Mouse (Mus musculus) midbrain, embryonic 15.5 days (tissue): ENCODE data around the gene Smim6. TPM values are rescaled to one million over a fixed set of nuclear protein-coding genes. Genes with fewer than 3 reads are reported as not detected.

Experiments
- ATAC-seq: fragments of 200-750 bp; cut with Nextera tagmentation; replicated peaks from 2 replicates; pipeline ENCODE4 v1.8.0; 2017; ENCODE audit warnings: moderate TSS enrichment
- H3K27ac ChIP-seq: fragments of 300-500 bp; sonication (generic); 2 replicates; pipeline ENCODE4 v1.5.1; 2015; ENCODE audit warnings: mild to moderate bottlenecking, inconsistent platforms
- H3K27me3 ChIP-seq: fragments of 300-500 bp; sonication (generic); replicated peaks from 2 replicates; pipeline ENCODE4 v1.6.1; 2015; ENCODE audit warnings: inconsistent platforms
- H3K36me3 ChIP-seq: fragments of 300-500 bp; sonication (generic); replicated peaks from 2 replicates; pipeline ENCODE4 v1.6.1; 2015; ENCODE audit warnings: inconsistent platforms
- H3K4me1 ChIP-seq: fragments of 300-500 bp; sonication (generic); 2 replicates; pipeline ENCODE4 v1.6.1; 2015; ENCODE audit warnings: inconsistent platforms
- H3K4me2 ChIP-seq: fragments of 300-500 bp; sonication (generic); 2 replicates; pipeline ENCODE4 v1.6.1; 2015; ENCODE audit warnings: inconsistent platforms, mild to moderate bottlenecking, moderate library complexity
- H3K4me3 ChIP-seq: fragments of 300-500 bp; sonication (generic); 2 replicates; pipeline ENCODE4 v1.5.1; 2015; ENCODE audit warnings: mild to moderate bottlenecking, inconsistent platforms
- H3K9ac ChIP-seq: fragments of 300-500 bp; sonication (generic); 2 replicates; pipeline ENCODE4 v1.6.1; 2015; ENCODE audit warnings: mild to moderate bottlenecking, inconsistent platforms
- H3K9me3 ChIP-seq: fragments of 300-500 bp; sonication (generic); 2 replicates; pipeline ENCODE4 v1.6.1; 2016; ENCODE audit warnings: inconsistent platforms
- WGBS: fragments of 180-500 bp; shearing (Covaris S2); methylation state at CpG from one replicate; pipeline ENCODE4 v1.1.7; 2015; ENCODE audit warnings: mixed read lengths; 5-methylcytosine and 5-hydroxymethylcytosine counted together
- polyA plus RNA-seq: library from polyadenylated mRNA; unstranded; fragments of >200 nt; fragmentation: Nextera tagmentation; extraction: Ambion mirVana; gene quantifications from 2 replicates; pipeline ENCODE4 v1.2.1, GENCODE M21; 2015

The Smim6 gene
- polyA plus RNA-seq, 1 experiment from 2014 or later, result 1.1 TPM

DNA sequence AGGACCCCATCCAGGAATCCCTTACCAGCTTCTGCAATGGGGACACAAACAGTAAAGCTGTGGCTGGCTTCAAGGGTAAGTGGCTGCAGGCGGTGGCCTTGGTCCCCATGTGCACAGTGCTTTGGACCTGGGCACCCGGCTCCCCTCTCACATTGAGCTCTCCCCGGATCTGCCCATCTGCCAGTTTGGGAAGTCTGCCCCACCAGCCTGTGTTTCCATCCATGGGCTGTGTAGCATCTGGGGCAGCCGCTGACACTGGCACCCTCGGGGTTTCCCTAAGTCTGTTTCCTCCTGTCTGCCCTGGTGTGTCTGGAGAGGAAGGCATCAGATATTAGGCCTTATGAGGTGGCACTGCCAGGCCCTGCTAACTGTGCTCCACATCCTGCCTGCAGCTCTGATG is 23.8 kb upstream of the Smim6 start:
- H3K27ac ChIP-seq, result no peak overlapping the region
- H3K4me1 ChIP-seq, result no peaks in the 10 kb centered on the region
- H3K9me3 ChIP-seq, result no peaks in the 10 kb centered on the region
- no peak for ATAC-seq
- no peaks in the 10 kb centered on the region for H3K36me3 ChIP-seq
- no peak overlapping the region for H3K4me2 ChIP-seq
- H3K27me3 ChIP-seq, result no peaks in the 10 kb centered on the region
- no peak overlapping the region for H3K9ac ChIP-seq
- no peak overlapping the region for H3K4me3 ChIP-seq
- 85% methylated on average over 5 of the region's 5 CpGs for WGBS

DNA sequence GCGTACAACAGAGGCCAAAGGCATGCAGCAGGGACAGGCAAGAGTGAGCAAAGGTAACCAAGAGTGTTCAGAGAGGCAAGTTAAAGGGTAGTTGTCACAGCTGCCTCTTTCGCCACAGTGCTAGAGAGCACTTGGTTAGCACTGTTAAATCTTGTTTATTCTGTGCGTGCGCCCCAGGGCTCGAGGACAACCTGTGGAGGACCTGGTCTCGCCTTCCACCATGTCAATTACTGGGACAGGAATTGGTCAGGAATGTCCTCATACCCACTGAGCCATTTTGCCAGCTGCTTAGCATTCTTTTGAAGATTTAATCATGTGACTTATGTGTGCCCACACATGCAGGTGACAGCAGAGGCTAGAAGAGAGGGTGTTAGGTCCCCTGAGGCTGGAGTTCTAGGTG is 22.7 kb upstream of the Smim6 start:
- ATAC-seq, result no peak
- Histone ChIP-seq H3K36me3 (no peaks in the 10 kb centered on the region), H3K27me3 (no peaks in the 10 kb centered on the region), H3K9ac (no peak overlapping the region), H3K27ac (no peak overlapping the region), H3K4me1 (no peaks in the 10 kb centered on the region), H3K4me3 (no peak overlapping the region), H3K4me2 (no peak overlapping the region), H3K9me3 (no peaks in the 10 kb centered on the region)
- WGBS, result 89% methylated on average over 6 of the region's 6 CpGs

DNA sequence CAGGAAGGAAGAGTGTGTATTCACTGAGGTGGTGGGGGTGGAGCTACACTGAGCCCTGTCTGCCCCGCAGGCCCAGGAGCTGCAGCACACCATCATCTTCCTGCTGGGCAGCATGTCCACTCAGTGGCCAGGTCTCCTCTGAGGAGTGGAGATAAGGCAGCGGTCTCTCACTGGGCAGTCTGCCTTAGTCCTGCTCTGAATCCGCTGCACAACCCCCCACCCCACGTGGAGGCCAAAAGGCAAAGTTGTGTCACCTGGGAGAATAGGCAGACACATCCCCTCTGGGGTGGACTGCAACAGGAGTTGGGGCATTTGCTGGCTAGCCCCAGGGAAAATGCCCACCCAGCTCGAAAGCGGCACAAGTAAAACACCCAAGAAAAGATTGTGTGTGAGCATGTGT is 19.6 kb upstream of the Smim6 start:
- no peak overlapping the region for H3K9ac ChIP-seq
- H3K36me3 ChIP-seq, result 0 out of 2 replicates have a peak, but pooled peaks cover 4% of the 10 kb centered on the region
- no peak for ATAC-seq
- H3K4me2 ChIP-seq, result no peak overlapping the region
- no peaks in the 10 kb centered on the region for H3K9me3 ChIP-seq
- H3K4me1 ChIP-seq, result no peaks in the 10 kb centered on the region
- 60% methylated on average over 6 of the region's 6 CpGs for WGBS
- H3K27ac ChIP-seq, result no peak overlapping the region
- H3K27me3 ChIP-seq, result no peaks in the 10 kb centered on the region
- H3K4me3 ChIP-seq, result no peak overlapping the region

DNA sequence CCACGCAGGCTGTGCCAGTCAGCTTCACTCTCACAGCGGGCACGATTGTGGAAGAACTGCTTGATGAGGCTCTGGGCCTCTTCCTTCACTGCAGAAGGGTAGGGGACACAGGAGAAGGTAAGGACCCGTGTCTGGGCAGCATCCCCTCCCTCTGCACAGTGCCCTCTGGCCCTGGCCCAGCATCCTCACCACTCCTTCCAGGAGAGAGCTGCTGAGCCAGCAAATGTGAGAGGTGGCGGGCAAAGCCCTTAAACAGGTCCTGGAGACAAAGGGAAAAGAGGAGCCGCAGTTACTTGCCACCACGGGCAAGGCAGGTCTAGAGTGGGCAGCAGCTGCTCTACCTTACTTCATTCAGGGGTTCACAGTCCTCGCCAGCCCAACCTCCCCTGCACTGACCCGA is 18.7 kb upstream of the Smim6 start:
- Histone ChIP-seq H3K9ac (no peak overlapping the region), H3K4me2 (no peak overlapping the region), H3K27ac (no peak overlapping the region), H3K4me3 (no peak overlapping the region), H3K4me1 (no peaks in the 10 kb centered on the region), H3K36me3 (0 out of 2 replicates have a peak, but pooled peaks cover 4% of the 10 kb centered on the region), H3K9me3 (no peaks in the 10 kb centered on the region), H3K27me3 (no peaks in the 10 kb centered on the region)
- WGBS, result 91% methylated on average over 9 of the region's 9 CpGs
- no peak for ATAC-seq

DNA sequence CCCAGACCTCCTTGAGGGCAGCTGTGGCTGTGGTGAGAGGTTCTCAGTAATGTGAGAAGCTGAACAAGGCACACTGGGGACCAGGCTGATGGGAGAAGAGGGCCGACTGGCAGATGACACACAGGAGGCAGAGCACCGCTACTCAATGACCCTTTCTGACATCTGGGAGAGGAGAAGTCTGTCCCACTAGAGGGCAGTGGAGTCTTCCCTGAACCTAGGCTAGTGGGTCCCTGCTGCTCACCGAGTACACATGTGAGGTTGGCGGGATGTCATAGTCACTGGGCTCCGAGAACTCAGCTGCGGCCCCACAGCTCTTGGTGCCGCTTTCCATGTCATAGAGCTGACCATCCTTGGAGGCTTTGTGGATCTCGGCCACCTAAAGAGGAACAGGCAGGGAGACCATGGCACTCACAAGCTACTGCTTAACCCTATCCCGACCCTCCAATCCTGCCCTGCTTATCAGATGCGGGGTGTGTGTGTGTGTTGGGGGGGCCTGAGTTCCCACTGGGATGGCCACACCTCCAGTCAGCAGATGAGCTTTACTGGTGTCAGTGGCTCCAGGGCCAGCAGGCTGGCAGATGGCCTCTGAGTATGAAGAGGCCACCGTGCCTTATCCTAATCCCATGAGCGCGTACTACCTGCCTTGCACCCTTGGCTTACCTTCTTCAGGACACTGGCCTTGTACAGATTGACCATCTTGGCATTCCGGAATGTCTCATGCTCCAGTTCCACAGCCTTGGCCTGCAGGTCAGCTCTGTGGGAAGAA is 16.9 kb upstream of the Smim6 start:
- no peak for ATAC-seq
- Histone ChIP-seq H3K4me1 (no peaks in the 10 kb centered on the region), H3K27ac (no peak overlapping the region), H3K9me3 (no peaks in the 10 kb centered on the region), H3K4me3 (no peak overlapping the region), H3K4me2 (no peak overlapping the region), H3K27me3 (no peaks in the 10 kb centered on the region), H3K9ac (no peak overlapping the region), H3K36me3 (0 out of 2 replicates have a peak, but pooled peaks cover 4% of the 10 kb centered on the region)
- WGBS, result 76% methylated on average over 14 of the region's 14 CpGs

DNA sequence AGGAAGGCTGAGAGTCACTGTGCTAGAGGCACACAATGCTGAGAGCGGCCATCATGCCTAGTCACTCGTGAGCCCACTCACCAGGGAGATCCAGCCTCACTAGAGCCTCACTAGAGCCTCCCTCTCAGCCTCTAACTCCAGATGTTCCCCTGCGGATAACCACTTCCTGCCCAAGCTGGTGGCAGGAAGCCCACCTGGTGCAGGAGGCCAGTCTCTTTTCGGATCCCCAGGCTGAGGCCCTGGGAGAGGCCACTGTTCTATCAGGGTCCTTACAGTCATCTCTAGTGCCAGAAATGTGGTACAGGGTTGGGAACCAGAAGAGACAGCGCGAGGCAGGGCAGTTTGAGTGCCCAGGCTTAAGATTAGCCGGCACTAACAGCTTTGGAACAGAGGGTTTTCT is 13.4 kb upstream of the Smim6 start:
- no peak for ATAC-seq
- 0 out of 2 replicates have a peak, but pooled peaks cover 3% of the 10 kb centered on the region for H3K4me1 ChIP-seq
- H3K36me3 ChIP-seq, result 0 out of 2 replicates have a peak, but pooled peaks cover 4% of the 10 kb centered on the region
- 90% methylated on average over 7 of the region's 7 CpGs for WGBS
- H3K4me3 ChIP-seq, result no peak overlapping the region
- H3K27ac ChIP-seq, result no peak overlapping the region
- H3K9ac ChIP-seq, result no peak overlapping the region
- H3K27me3 ChIP-seq, result no peaks in the 10 kb centered on the region
- H3K9me3 ChIP-seq, result no peaks in the 10 kb centered on the region
- H3K4me2 ChIP-seq, result no peak overlapping the region

DNA sequence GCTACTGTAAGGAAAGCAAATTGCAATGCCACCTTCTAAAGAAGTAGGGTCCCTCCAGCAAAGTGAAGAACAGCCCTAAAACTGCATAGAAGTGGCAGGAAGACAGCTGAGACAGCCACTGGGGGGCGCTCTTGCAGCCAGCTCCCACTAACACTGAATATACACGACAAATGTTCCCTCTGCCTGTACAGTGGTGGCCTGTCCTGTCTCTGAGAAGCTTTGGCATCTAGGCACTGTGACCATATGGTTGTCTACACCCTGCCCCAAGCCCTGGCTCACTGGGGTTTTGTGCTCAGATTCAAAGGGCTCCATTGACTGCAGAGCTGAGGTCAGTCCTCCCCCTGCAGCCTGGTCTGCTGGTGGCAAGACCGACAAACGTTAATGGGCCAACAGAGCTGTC is 12.9 kb upstream of the Smim6 start:
- Histone ChIP-seq H3K4me3 (no peak overlapping the region), H3K4me1 (0 out of 2 replicates have a peak, but pooled peaks cover 3% of the 10 kb centered on the region), H3K9ac (no peak overlapping the region), H3K9me3 (no peaks in the 10 kb centered on the region), H3K27me3 (no peaks in the 10 kb centered on the region), H3K36me3 (0 out of 2 replicates have a peak, but pooled peaks cover 4% of the 10 kb centered on the region), H3K4me2 (no peak overlapping the region), H3K27ac (no peak overlapping the region)
- no peak for ATAC-seq
- 19% methylated on average over 4 of the region's 4 CpGs for WGBS

DNA sequence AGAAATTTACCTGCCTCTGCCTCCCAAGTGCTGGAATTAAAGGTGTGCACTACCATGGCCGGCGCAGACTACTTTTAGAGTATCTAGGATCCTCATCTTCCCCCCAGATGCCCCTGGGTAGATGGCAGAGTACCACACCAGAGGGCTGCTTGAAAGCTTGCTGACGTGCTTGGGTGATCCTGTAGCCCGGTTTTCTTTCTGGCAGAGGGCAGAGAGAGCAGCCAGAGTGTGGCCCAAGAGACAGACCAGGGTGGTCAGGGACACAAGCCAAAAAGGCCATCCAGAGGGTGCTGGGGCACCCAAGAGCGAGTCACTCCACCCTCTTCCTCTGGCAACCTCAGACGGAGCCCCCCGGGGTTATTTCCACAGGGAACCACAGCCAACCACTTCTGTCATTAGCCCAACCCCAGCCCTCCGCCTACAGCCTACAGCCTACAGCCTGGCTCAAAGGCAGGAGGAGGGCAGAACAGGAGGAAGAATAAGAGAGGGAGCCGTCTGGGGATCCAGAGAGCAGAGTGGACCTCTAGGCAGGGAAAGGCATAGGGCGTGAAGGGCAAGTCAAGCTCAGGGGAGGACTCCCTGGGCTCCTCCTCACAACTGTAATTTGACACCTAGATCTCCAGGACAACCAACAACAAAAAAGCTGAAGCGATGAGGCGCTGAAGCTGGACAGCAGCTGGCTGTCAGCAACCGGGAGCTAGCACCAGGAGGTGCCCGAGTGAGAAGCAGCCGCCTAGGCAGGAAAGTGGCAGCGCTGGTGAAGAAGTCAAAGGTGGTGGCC is 12.1 kb upstream of the Smim6 start, which contains the start of gene Smim5:
Gene Smim5, plus strand, starts transcription at position 481 of the 781 bp plus-strand sequence.
- Histone ChIP-seq H3K9me3 (no peaks in the 10 kb centered on the region), H3K4me1 (0 out of 2 replicates have a peak, but pooled peaks cover 3% of the 10 kb centered on the region), H3K4me3 (no peak within 1 kb of the TSS), H3K4me2 (no peak within 1 kb of the TSS), H3K9ac (no peak within 1 kb of the TSS), H3K27ac (no peak within 1 kb of the TSS), H3K27me3 (no peaks in the 10 kb centered on the region), H3K36me3 (0 out of 2 replicates have a peak, but pooled peaks cover 4% of the 10 kb centered on the region)
- 32% methylated on average over 16 of the region's 16 CpGs for WGBS
- no peak for ATAC-seq

DNA sequence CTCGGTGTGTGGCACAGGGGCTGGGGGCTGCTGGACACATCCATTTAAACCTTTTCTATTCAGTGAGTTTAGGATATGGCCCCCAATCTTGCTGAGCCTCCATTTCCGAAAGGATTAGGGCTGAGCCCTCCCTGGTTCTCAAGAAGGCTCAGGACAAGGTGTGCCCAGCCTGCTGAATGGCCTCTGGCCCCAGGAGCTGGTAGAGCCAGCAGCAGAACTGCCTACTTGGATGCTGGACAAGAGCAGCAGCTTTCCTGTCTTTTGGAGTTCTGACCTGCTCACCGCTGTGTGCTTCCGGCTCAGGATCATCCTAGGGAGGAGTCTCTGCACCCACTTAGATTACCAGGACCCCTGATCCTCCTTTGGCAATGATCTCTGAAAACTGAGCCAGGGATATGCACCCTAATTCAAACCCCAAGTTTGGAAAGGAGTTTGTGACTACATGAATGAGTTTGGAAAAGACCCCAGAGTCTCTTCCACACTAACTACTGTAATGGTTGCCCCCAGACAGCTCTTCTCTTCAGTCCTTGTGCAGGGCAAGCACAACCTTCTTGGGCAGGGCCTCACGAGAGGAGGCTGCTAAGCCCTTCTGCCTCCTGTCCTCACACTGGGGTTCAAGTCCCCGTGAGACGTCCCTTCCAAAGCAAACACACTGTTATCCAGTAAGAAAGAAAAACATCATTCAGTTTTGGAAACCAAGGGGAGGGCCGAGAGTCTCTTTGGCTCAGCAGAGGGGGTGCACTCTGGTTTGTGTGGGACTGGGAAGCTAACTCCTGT is 11.1 kb upstream of the Smim6 start:
- Histone ChIP-seq H3K36me3 (0 out of 2 replicates have a peak, but pooled peaks cover 2% of the 10 kb centered on the region), H3K4me1 (0 out of 2 replicates have a peak, but pooled peaks cover 3% of the 10 kb centered on the region), H3K9ac (no peak overlapping the region), H3K4me2 (no peak overlapping the region), H3K27me3 (no peaks in the 10 kb centered on the region), H3K4me3 (no peak overlapping the region), H3K9me3 (no peaks in the 10 kb centered on the region), H3K27ac (no peak overlapping the region)
- ATAC-seq, result no peak
- WGBS, result 73% methylated on average over 8 of the region's 8 CpGs

DNA sequence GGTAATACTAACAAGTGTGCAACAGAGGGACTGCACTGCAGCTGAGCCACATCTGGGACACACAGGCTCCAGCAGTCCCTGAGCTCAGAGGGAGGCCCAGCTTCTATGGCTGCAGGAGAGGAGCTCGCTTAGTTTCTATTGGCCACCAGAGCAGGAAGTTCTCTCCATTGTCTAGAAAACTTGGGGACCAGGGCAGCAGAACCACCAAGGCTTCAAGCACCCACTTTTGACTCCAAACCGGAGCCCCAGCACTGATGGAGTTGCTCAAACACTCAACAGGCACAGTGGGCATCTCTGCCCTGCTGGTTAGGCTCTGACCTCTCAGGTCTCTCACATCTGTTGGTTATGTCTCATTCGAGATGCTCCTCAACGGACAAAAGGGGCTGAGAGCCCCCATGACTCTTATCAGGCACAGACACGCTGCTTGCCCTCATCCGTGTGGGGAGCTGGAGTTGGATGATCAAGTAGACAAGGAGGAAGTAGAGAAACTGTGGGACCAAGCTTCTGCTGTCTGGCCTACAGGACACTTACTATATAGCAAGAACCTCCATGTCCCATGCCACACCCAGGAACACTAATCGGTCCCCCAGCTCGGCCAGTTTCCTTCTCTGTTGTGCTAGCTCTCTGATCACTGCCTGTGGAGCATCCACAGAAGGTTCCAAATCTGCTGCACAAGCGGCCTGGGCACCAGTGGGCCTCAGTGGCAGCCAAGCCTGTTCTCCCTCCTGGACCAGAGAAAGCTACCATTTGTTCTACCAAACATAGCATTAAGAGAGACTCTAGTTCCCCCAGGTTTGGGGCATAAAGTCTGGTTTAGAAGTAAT is 10.3 kb upstream of the Smim6 start:
- Histone ChIP-seq H3K27me3 (no peaks in the 10 kb centered on the region), H3K9me3 (no peaks in the 10 kb centered on the region), H3K4me1 (0 out of 2 replicates have a peak, but pooled peaks cover 3% of the 10 kb centered on the region), H3K27ac (no peak overlapping the region), H3K4me3 (no peak overlapping the region), H3K9ac (no peak overlapping the region), H3K36me3 (no peaks in the 10 kb centered on the region), H3K4me2 (no peak overlapping the region)
- 86% methylated on average over 9 of the region's 9 CpGs for WGBS
- ATAC-seq, result no peak

DNA sequence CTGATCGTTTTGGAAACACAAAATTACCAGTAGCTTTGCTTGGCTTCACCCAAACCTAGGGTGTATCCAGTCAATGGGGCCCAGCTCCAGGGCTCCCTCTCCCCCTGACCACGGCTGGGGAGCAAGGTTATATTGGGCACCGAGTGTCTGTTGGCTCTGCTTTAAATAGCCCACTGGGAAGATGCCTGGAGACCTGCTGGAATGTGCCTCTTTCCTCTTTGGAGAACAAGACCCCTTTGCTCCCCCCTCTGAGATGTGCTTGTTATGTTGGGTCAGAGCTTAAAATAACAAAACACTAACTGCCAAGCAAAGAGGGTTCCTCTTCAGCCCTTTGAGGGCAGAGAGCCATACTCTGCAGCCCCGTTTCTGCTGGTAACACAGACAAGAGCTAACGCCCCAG is 9.6 kb upstream of the Smim6 start:
- no peaks in the 10 kb centered on the region for H3K36me3 ChIP-seq
- H3K9me3 ChIP-seq, result no peaks in the 10 kb centered on the region
- no peaks in the 10 kb centered on the region for H3K27me3 ChIP-seq
- no peak overlapping the region for H3K27ac ChIP-seq
- 84% methylated on average over 5 of the region's 5 CpGs for WGBS
- H3K9ac ChIP-seq, result no peak overlapping the region
- H3K4me3 ChIP-seq, result no peak overlapping the region
- no peak for ATAC-seq
- H3K4me1 ChIP-seq, result 0 out of 2 replicates have a peak, but pooled peaks cover 3% of the 10 kb centered on the region
- no peak overlapping the region for H3K4me2 ChIP-seq
